Mouse (Mus musculus): ENCODE results near the gene Ube2d3. TPM values are rescaled to one million over a fixed set of nuclear protein-coding genes. Genes with fewer than 3 reads are reported as not detected.

Gene Ube2d3
- polyA plus RNA-seq, 1 experiment from 2014 or later: 565 TPM

- Histone ChIP-seq H3K4me3 (no peak overlapping the region), H3K4me1 (peaks cover 19% of the 10 kb centered on the region), H3K9me3 (no peaks in the 10 kb centered on the region), H3K27ac (no peak overlapping the region), H3K36me3 (replicated peaks) (peaks cover 21% of the 10 kb centered on the region), H3K27me3 (ENCODE audit: poor library complexity, severe bottlenecking) (no peaks in the 10 kb centered on the region)
- 90% methylated on average over 3 of the region's 3 CpGs for WGBS
- DNase-seq (ENCODE audit: extremely low spot score, low spot score): no peak
Measured at GRCm38 (mm10) chr3:135417245-135417644, 20.7 kb upstream of the Ube2d3 start.

- 89% methylated on average over 3 of the region's 3 CpGs for WGBS
- peaks cover 17% of the 10 kb centered on the region for H3K4me1 ChIP-seq
- no peak overlapping the region for H3K27ac ChIP-seq
- no peak for DNase-seq (ENCODE audit: extremely low spot score, low spot score)
- H3K4me3 ChIP-seq: no peak overlapping the region
- H3K36me3 ChIP-seq (replicated peaks): peaks cover 21% of the 10 kb centered on the region
- no peaks in the 10 kb centered on the region for H3K9me3 ChIP-seq
- H3K27me3 ChIP-seq (ENCODE audit: poor library complexity, severe bottlenecking): no peaks in the 10 kb centered on the region
Measured at GRCm38 (mm10) chr3:135417799-135418198, 20.1 kb upstream of the Ube2d3 start.

GRCm38 (mm10) chr3:135420542-135421309 lies 17.2 kb upstream of the Ube2d3 start:
- Histone ChIP-seq H3K27ac (no peak overlapping the region), H3K27me3 (ENCODE audit: poor library complexity, severe bottlenecking) (no peaks in the 10 kb centered on the region), H3K36me3 (replicated peaks) (peaks cover 21% of the 10 kb centered on the region), H3K9me3 (no peaks in the 10 kb centered on the region), H3K4me3 (no peak overlapping the region), H3K4me1 (peaks cover 25% of the 10 kb centered on the region)
- DNase-seq (ENCODE audit: extremely low spot score, low spot score): no peak
- 91% methylated on average over 9 of the region's 9 CpGs for WGBS

GRCm38 (mm10) chr3:135421310-135421594 lies 16.7 kb upstream of the Ube2d3 start:
- Histone ChIP-seq H3K27ac (no peak overlapping the region), H3K4me3 (no peak overlapping the region), H3K36me3 (replicated peaks) (peaks cover 18% of the 10 kb centered on the region), H3K4me1 (peaks cover 25% of the 10 kb centered on the region), H3K9me3 (no peaks in the 10 kb centered on the region), H3K27me3 (ENCODE audit: poor library complexity, severe bottlenecking) (no peaks in the 10 kb centered on the region)
- no peak for DNase-seq (ENCODE audit: extremely low spot score, low spot score)

GRCm38 (mm10) chr3:135422232-135422855 lies 15.6 kb upstream of the Ube2d3 start:
- peaks cover 11% of the 10 kb centered on the region for H3K36me3 ChIP-seq (replicated peaks)
- H3K9me3 ChIP-seq: no peaks in the 10 kb centered on the region
- WGBS: 38% methylated on average over 8 of the region's 8 CpGs
- H3K27ac ChIP-seq: peak overlapping the region; percentile 99
- no peaks in the 10 kb centered on the region for H3K27me3 ChIP-seq (ENCODE audit: poor library complexity, severe bottlenecking)
- no peak for DNase-seq (ENCODE audit: extremely low spot score, low spot score)
- peak overlapping the region; percentile 81 for H3K4me3 ChIP-seq
- peaks cover 25% of the 10 kb centered on the region for H3K4me1 ChIP-seq

- Histone ChIP-seq H3K27ac (peak overlapping the region; percentile 99), H3K4me1 (peaks cover 25% of the 10 kb centered on the region), H3K4me3 (peak overlapping the region; percentile 81), H3K9me3 (no peaks in the 10 kb centered on the region), H3K36me3 (replicated peaks) (peaks cover 9% of the 10 kb centered on the region; the same call in 1 of the 2 replicates), H3K27me3 (ENCODE audit: poor library complexity, severe bottlenecking) (no peaks in the 10 kb centered on the region)
- WGBS: under 1% methylated on average over 103 of the region's 103 CpGs
- peak; percentile 83 for DNase-seq (ENCODE audit: extremely low spot score, low spot score)
Measured at GRCm38 (mm10) chr3:135422856-135423607, 14.9 kb upstream of the Ube2d3 start.

- no peak for DNase-seq (ENCODE audit: extremely low spot score, low spot score)
- H3K36me3 ChIP-seq (replicated peaks): peaks cover 9% of the 10 kb centered on the region; the same call in 1 of the 2 replicates
- H3K4me1 ChIP-seq: peaks cover 25% of the 10 kb centered on the region
- H3K27ac ChIP-seq: peak within 1 kb of the TSS; percentile 99
- 4% methylated on average over 8 of the region's 8 CpGs for WGBS
- no peaks in the 10 kb centered on the region for H3K27me3 ChIP-seq (ENCODE audit: poor library complexity, severe bottlenecking)
- H3K4me3 ChIP-seq: peak within 1 kb of the TSS; percentile 81
- no peaks in the 10 kb centered on the region for H3K9me3 ChIP-seq
Measured at GRCm38 (mm10) chr3:135423608-135424212, 14.2 kb upstream of the Ube2d3 start, which contains the start of gene Cisd2. Gene Cisd2 (minus strand): TSS chr3:135423925.

- no peak for DNase-seq (ENCODE audit: extremely low spot score, low spot score)
- Histone ChIP-seq H3K4me1 (peaks cover 34% of the 10 kb centered on the region), H3K27me3 (ENCODE audit: poor library complexity, severe bottlenecking) (no peaks in the 10 kb centered on the region), H3K9me3 (no peaks in the 10 kb centered on the region), H3K27ac (peak overlapping the region; percentile 100), H3K4me3 (peak overlapping the region; percentile 85), H3K36me3 (replicated peaks) (peaks cover 30% of the 10 kb centered on the region)
- 36% methylated on average over 14 of the region's 14 CpGs for WGBS
Measured at GRCm38 (mm10) chr3:135436901-135437616, 890 bp upstream of the Ube2d3 start.

- WGBS: 0% methylated on average over 49 of the region's 50 CpGs
- Histone ChIP-seq H3K4me1 (peaks cover 39% of the 10 kb centered on the region), H3K27me3 (ENCODE audit: poor library complexity, severe bottlenecking) (no peaks in the 10 kb centered on the region), H3K27ac (peak overlapping the region; percentile 100), H3K4me3 (peak overlapping the region; percentile 85), H3K36me3 (replicated peaks) (peaks cover 39% of the 10 kb centered on the region), H3K9me3 (no peaks in the 10 kb centered on the region)
- peak; percentile 94 for DNase-seq (ENCODE audit: extremely low spot score, low spot score)
Measured at GRCm38 (mm10) chr3:135438531-135438912, 573 bp downstream of the Ube2d3 start.

GRCm38 (mm10) chr3:135438913-135439531 lies 1.1 kb downstream of the Ube2d3 start:
- no peaks in the 10 kb centered on the region for H3K27me3 ChIP-seq (ENCODE audit: poor library complexity, severe bottlenecking)
- peaks cover 44% of the 10 kb centered on the region for H3K36me3 ChIP-seq (replicated peaks)
- peak; percentile 75 for DNase-seq (ENCODE audit: extremely low spot score, low spot score)
- peak overlapping the region; percentile 85 for H3K4me3 ChIP-seq
- peaks cover 39% of the 10 kb centered on the region for H3K4me1 ChIP-seq
- peak overlapping the region; percentile 100 for H3K27ac ChIP-seq
- WGBS: under 1% methylated on average over 57 of the region's 76 CpGs
- no peaks in the 10 kb centered on the region for H3K9me3 ChIP-seq

- peak overlapping the region; percentile 85 for H3K4me3 ChIP-seq
- no peak for DNase-seq (ENCODE audit: extremely low spot score, low spot score)
- H3K27me3 ChIP-seq (ENCODE audit: poor library complexity, severe bottlenecking): no peaks in the 10 kb centered on the region
- H3K36me3 ChIP-seq (replicated peaks): peaks cover 50% of the 10 kb centered on the region
- peaks cover 39% of the 10 kb centered on the region for H3K4me1 ChIP-seq
- whole genome bisulfite sequencing: 4% methylated on average over 15 of the region's 15 CpGs
- peak overlapping the region; percentile 100 for H3K27ac ChIP-seq
- no peaks in the 10 kb centered on the region for H3K9me3 ChIP-seq
Measured at GRCm38 (mm10) chr3:135439651-135440050, 1.7 kb downstream of the Ube2d3 start.

- H3K27ac ChIP-seq: peak overlapping the region; percentile 100; the same call in 1 of the 2 replicates
- peak overlapping the region; percentile 85 for H3K4me3 ChIP-seq
- H3K27me3 ChIP-seq (ENCODE audit: poor library complexity, severe bottlenecking): no peaks in the 10 kb centered on the region
- no peak for DNase-seq (ENCODE audit: extremely low spot score, low spot score)
- 33% methylated on average over 7 of the region's 7 CpGs for WGBS
- H3K4me1 ChIP-seq: peaks cover 41% of the 10 kb centered on the region
- peaks cover 56% of the 10 kb centered on the region for H3K36me3 ChIP-seq (replicated peaks)
- no peaks in the 10 kb centered on the region for H3K9me3 ChIP-seq
Measured at GRCm38 (mm10) chr3:135440221-135440620, 2.3 kb downstream of the Ube2d3 start.

All from forebrain, embryonic 10.5 days (tissue).